Mouse (Mus musculus) cerebellum, postnatal 4 days (tissue): ENCODE data around the gene Dao.

ENCODE experiments used
- DNase-seq, 2 experiments: peaks; one replicate each; pipeline ENCODE4 v3.0.0; 2022; ENCODE audit warnings: low spot score in 2 of 2, mixed read lengths in 1 of 2

Gene Dao

DNA sequence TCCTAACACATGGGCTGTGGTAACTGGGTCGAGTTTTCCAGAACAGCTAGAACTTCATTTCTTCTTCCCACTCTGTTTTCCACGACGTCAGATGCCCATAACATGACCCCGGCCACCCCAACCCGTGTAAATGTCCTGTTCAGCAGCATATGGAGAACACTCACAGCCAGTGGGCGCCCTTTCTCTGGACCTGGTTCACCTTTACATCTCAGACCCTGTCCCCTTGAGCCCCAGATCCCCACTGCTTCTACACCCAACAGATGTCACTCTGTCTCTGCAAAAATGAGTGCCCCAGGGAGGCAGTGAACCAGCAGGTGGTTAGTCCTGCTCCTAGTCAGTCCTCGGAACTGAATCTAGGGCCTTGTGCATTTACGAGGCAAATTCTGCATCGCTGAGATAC, 64.5 kb downstream of the Dao start:
- DNase-seq: no peak

DNA sequence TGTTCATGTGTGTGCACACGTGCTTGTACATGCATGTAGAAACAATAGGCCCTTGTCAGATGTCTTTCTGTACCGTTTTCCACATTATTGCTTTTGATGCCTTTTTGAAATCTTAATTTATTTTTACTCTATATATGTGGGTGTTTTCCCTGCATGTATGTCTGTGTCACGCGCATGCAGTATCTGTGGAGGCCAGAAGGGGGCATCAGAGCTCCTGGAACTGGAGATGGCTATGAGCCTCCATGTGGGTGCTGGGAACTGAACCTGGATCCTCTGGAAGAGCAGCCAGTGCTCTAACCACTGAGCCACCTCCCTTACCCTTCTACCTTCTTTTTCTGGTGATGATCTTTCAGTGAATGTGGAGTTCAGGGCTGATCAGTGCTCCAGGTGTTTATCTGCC, 67.4 kb downstream of the Dao start:
- no peak for DNase-seq

DNA sequence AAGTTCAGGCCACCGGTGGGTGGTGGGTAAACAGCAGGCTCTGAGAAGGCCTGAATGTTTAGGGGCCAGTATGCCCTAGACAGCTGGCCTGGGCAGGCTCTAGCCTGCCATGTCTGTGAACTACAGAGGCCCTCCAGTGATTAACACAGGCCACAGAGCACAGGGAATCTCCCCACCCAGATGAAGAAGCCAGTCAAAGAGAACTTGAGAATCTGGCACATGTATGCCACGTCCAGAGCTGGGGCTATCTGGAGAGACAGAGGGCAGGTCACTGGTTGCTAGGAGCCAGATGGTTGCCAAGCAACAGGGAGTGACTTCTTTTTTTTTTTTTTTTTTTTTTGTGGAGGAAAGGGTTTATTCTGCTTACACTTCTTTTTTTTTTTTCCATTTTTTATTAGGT, 68.8 kb downstream of the Dao start:
- no peak for DNase-seq
